Mouse (Mus musculus) heart, embryonic 14.5 days (tissue): ENCODE results near the gene Nrd1. TPM values are rescaled to one million over a fixed set of nuclear protein-coding genes. Genes with fewer than 3 reads are reported as not detected.

Experiments
- ATAC-seq: fragments of 200-750 bp; cut with Nextera tagmentation; 2 replicates; pipeline ENCODE4 v1.8.0; 2017; ENCODE audit warnings: low read depth, moderate TSS enrichment; ENCODE audit not compliant: insufficient number of reproducible peaks, insufficient read depth, low FRiP score
- H3K27ac ChIP-seq, 2 experiments: fragments of 200-500 bp in 1 of 2; fragments of 300-500 bp in 1 of 2; sonication (generic) in 1 of 2; replicated peaks in 1 of 2; 2 replicates each; pipeline ENCODE4 v1.5.1; 2012 to 2014; ENCODE audit warnings: low read depth in 2 of 2, low read length in 2 of 2, control low read depth in 1 of 2, mild to moderate bottlenecking in 1 of 2, mixed read lengths in 1 of 2; ENCODE audit not compliant: control insufficient read depth in 1 of 2, insufficient read depth in 1 of 2
- H3K27me3 ChIP-seq: fragments of 300-500 bp; sonication (generic); 2 replicates; pipeline ENCODE4 v1.6.1; 2014; ENCODE audit warnings: mild to moderate bottlenecking, low read length, control low read depth; ENCODE audit not compliant: control insufficient read depth, insufficient read depth
- H3K36me3 ChIP-seq: fragments of 300-500 bp; sonication (generic); 2 replicates; pipeline ENCODE4 v1.6.1; 2014; ENCODE audit warnings: mild to moderate bottlenecking, control low read depth, low read length, mixed read lengths; ENCODE audit not compliant: control insufficient read depth, insufficient read depth
- H3K4me1 ChIP-seq, 2 experiments: fragments of 200-500 bp in 1 of 2; fragments of 300-500 bp in 1 of 2; sonication (generic) in 1 of 2; 2 replicates each; pipeline ENCODE4 v1.6.1; 2012 to 2014; ENCODE audit warnings: low read length in 2 of 2, control low read depth in 1 of 2, mixed read lengths in 1 of 2; ENCODE audit not compliant: control insufficient read depth in 2 of 2, insufficient read depth in 2 of 2
- H3K4me2 ChIP-seq: fragments of 300-500 bp; sonication (generic); 2 replicates; pipeline ENCODE4 v1.6.1; 2014; ENCODE audit warnings: mild to moderate bottlenecking, low read length
- H3K4me3 ChIP-seq, 2 experiments: fragments of 200-500 bp in 1 of 2; fragments of 300-500 bp in 1 of 2; sonication (generic) in 1 of 2; 2 replicates each; pipeline ENCODE4 v1.5.1; 2012 to 2014; ENCODE audit warnings: low read length in 2 of 2, mild to moderate bottlenecking in 2 of 2, control low read depth in 1 of 2, low read depth in 1 of 2, moderate library complexity in 1 of 2; ENCODE audit not compliant: control insufficient read depth in 1 of 2, insufficient read depth in 1 of 2
- H3K9ac ChIP-seq: fragments of 300-500 bp; sonication (generic); 2 replicates; pipeline ENCODE4 v1.6.1; 2014; ENCODE audit warnings: mild to moderate bottlenecking, low read length
- H3K9me3 ChIP-seq: fragments of 300-500 bp; sonication (generic); 2 replicates; pipeline ENCODE4 v1.6.1; 2016; ENCODE audit warnings: low read length, control low read depth; ENCODE audit not compliant: control insufficient read depth
- WGBS: fragments of 180-500 bp; shearing (Covaris S2); extraction: QIAGEN DNeasy Blood & Tissue Kit; methylation state at CpG from one replicate; pipeline ENCODE4 v1.1.7; 2014; 5-methylcytosine and 5-hydroxymethylcytosine counted together
- polyA plus RNA-seq: library from polyadenylated mRNA; unstranded; fragments of >200 nt; fragmentation: Nextera tagmentation; extraction: Ambion mirVana; gene quantifications from 2 replicates; pipeline ENCODE4 v1.2.1, GENCODE M21; 2014

Gene Nrd1
- polyA plus RNA-seq = 37.5 and 37.9 TPM in 2 replicates

DNA sequence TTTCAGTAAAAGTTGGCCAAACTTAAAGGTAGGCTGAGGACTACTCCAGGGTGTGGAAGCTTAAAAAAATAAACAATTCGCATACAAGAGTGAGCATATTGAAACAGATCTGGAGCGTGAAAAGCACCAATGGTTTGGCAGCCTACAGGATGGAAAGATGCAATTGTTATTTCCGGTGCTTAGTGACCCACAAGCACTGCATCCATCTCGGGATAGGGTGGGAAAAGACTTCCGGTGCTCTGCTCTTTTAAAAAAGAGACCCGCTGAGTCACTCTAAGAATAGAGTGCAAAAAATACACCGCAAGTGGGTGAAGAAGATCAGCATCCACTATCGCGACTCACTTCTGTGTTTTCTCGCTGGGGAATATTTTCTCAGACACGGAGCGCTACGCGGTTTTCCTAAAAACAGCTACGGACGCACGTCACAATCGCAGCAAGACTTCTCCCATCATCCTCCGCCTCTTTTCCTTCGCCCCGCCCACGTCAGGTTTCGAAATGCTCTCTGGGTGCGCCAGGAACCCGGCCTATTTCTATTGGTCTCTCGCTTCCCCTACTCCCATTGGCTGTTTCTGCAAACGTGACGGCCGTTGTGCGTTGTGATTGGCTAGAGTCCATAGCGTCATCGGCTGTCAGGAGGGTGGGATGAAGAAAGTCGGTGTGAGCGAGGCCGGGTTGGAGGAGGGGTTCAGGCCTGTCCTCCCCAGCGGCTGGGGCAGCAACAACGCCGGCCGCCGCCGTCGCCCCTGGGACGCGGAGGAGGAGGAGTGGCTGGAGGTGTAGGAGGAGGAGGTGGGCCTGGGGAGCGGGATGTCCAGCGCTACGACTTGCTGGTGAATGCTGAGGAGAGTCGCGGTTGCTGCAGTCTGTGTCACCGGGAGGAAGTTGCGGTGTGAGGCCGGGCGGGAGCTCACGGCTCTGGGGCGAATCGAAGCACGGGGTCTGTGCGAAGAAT is at the start of gene Nrd1:
Gene Nrd1, plus strand, starts transcription at position 657 of the 952 bp plus-strand sequence.
- H3K9ac ChIP-seq = peak within 1 kb of the TSS; percentile 88
- H3K36me3 ChIP-seq = 0 out of 2 replicates have a peak, but pooled peaks cover 8% of the 10 kb centered on the region
- peak; percentile 100 for ATAC-seq
- peaks cover 2 to 20% of the 10 kb centered on the region in 2 experiments; a peak in 3 of 4 replicates for H3K4me1 ChIP-seq
- H3K27me3 ChIP-seq = no peaks in the 10 kb centered on the region
- peak within 1 kb of the TSS; percentile 83 to 95 for H3K27ac ChIP-seq
- H3K9me3 ChIP-seq = no peaks in the 10 kb centered on the region
- WGBS = under 1% methylated on average over 57 of the region's 58 CpGs
- H3K4me2 ChIP-seq = peak within 1 kb of the TSS; percentile 85
- H3K4me3 ChIP-seq = peak within 1 kb of the TSS; percentile 59 to 84

DNA sequence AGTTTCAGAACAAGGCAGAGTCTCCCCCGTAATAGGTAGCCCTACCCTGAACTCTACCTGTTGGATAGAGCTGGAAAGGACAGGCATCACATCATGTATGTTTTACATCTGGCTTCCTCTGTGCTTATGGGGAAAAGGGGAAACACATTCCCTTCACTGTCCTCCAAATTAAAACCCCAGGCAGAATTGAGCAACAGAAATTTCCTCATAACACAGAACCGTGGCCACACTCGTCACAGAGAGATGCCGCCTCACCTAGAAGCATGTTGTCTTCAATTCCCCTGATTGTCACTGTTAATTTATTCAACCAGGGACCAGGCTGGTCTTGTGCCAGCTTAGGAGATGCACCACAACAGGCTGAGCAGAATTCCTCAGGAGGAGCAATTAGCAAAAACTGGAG is 48.8 kb upstream of the Nrd1 start:
- Histone ChIP-seq H3K36me3 (no peaks in the 10 kb centered on the region), H3K9me3 (no peaks in the 10 kb centered on the region), H3K9ac (no peak overlapping the region), H3K4me1 (peaks cover 0 to 4% of the 10 kb centered on the region in 2 experiments; a peak in 1 of 4 replicates), H3K4me3 (no peak overlapping the region), H3K4me2 (no peak overlapping the region), H3K27me3 (no peaks in the 10 kb centered on the region), H3K27ac (no peak overlapping the region)
- ATAC-seq = no peak
- WGBS = 86% methylated on average over 4 of the region's 4 CpGs

DNA sequence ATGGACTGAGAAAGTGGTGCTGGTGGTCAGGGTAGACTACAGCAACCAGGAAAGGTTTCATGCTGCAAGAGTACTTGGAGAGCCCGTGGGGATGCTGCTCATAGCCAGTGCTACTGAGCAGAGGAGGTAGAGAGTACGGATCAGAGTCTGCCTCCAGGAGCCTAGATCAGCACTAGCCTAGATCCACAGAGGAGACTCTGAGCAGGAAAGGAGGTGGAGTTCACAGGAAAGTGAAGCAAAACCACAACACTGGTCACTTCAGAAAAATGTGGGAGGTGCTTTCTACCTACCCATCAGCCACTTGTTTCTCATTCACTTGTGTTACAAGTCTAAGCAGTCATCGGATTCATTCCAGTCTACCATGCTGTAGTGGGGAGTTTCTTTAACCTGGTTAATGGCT is 40.8 kb upstream of the Nrd1 start:
- 86% methylated on average over 3 of the region's 3 CpGs for WGBS
- H3K27me3 ChIP-seq = no peaks in the 10 kb centered on the region
- no peaks in the 10 kb centered on the region for H3K36me3 ChIP-seq
- H3K9me3 ChIP-seq = no peaks in the 10 kb centered on the region
- no peak overlapping the region for H3K9ac ChIP-seq
- ATAC-seq = no peak
- H3K4me1 ChIP-seq = no peaks in the 10 kb centered on the region
- no peak overlapping the region for H3K27ac ChIP-seq
- no peak overlapping the region for H3K4me3 ChIP-seq
- no peak overlapping the region for H3K4me2 ChIP-seq

DNA sequence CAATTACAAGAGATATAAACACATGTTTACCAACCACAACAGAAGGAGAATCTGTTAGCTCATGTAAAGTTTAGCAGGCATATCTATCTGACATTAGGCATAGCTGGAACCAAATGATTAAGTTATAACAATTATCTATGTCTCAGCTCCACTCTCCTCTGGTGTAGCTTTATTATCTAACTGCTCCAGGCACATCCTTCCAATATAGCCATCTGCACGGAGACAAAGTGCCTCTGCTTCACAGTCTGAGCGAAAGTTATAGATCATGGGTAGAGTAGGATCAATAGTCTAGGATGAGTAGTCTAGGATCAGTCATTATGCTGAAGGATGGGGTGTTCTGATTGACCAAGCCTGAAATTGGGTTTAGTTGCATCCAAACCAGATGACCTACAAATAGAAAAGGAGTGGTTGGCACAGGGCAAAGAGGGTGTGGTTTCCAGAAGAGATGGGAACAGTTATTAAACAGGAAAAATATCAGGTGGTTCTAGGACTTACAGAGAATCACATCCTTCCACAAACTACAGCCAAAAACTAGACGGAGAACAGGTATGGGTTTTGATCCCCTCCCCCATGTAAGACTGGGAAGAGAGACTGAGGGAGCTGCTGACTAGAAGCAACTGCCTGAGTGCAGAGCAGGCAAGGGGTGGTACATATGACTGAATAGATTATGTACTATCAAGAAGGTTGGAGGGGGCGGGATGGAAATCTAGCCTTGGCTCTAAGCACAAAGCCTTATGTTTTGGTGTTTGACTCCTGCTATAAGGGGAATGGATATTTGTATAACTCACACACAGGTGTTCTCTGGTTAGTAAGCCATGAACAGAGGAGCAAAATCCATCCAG is 39.6 kb upstream of the Nrd1 start:
- no peak overlapping the region for H3K4me3 ChIP-seq
- H3K9ac ChIP-seq = no peak overlapping the region
- no peaks in the 10 kb centered on the region for H3K36me3 ChIP-seq
- WGBS = 74% methylated on average over 4 of the region's 4 CpGs
- H3K4me1 ChIP-seq = no peaks in the 10 kb centered on the region
- no peak overlapping the region for H3K27ac ChIP-seq
- no peak overlapping the region for H3K4me2 ChIP-seq
- ATAC-seq = no peak
- no peaks in the 10 kb centered on the region for H3K9me3 ChIP-seq
- no peaks in the 10 kb centered on the region for H3K27me3 ChIP-seq

DNA sequence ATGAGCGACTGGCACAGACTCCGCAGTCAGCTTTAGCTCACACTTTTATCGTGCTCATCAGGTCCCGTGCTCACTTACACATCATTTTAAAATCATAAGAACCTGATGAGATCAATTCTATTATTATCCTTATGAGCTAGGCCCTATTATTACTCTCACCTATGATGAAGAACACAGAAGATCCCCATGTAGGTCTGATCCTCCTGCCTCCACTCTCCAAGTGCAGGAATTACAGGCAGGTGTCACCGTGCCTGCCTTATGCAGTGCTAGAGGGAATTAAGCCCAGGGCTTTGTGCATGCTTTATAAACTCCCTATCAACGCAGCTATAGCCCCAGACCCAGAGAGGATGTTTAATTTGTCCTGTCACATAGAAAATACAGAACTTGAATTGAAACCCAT is 37.4 kb upstream of the Nrd1 start:
- Histone ChIP-seq H3K4me1 (no peaks in the 10 kb centered on the region), H3K27ac (no peak overlapping the region), H3K4me3 (no peak overlapping the region), H3K9ac (no peak overlapping the region), H3K27me3 (no peaks in the 10 kb centered on the region), H3K36me3 (no peaks in the 10 kb centered on the region), H3K9me3 (no peaks in the 10 kb centered on the region), H3K4me2 (no peak overlapping the region)
- WGBS = 82% methylated on average over 6 of the region's 6 CpGs
- no peak for ATAC-seq

DNA sequence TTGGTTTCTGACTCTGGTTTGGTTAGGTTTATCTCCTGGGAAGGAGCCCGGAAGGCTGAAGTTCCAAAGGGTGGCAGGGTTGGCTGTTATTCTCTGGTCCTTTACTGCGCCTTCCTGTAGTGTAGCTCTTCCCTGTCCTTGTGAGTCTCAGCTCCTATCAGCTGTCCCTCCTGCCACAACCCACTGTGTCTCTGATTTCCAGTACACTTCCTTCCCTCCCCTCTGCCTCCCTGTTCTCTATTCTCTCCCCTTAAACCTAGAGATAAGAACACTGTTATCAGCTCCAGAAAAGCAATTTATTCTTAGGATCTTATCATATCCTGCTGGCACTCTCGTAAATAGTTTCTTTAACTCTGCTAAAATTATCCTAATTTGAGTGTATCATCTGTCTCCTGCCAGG is 30.9 kb upstream of the Nrd1 start:
- WGBS = 16% methylated on average over 3 of the region's 3 CpGs
- H3K27me3 ChIP-seq = no peaks in the 10 kb centered on the region
- ATAC-seq = peak; percentile 35; the same call in 1 of the 2 replicates

DNA sequence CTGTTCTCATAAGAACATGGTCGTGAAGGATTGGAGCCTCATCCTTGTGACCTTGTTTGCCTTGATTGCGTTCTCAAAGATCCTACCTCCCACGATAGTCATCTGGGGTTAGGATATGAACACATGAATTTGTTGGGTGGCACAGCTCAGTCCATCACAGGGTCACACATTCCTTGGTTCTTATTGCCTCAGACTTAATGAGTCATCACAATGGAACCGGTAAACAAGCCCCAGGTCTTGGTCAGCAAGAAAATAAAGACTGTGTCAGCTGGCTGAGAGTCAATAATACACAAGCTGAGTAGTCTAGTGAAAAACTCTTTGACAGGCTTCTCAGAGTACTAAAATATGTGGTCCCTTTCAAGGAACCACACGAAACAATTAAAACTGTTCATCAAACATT is 29.4 kb upstream of the Nrd1 start:
- Histone ChIP-seq H3K4me1 (peaks cover 2% of the 10 kb centered on the region in 2 experiments; a peak in 1 of 4 replicates), H3K4me3 (no peak overlapping the region), H3K36me3 (no peaks in the 10 kb centered on the region), H3K4me2 (no peak overlapping the region), H3K27me3 (no peaks in the 10 kb centered on the region), H3K27ac (no peak overlapping the region), H3K9me3 (no peaks in the 10 kb centered on the region), H3K9ac (no peak overlapping the region)
- WGBS = 76% methylated on average over 5 of the region's 5 CpGs
- ATAC-seq = no peak

More for the DNA sequence above, 30.9 kb upstream of the Nrd1 start:
- H3K4me1 ChIP-seq = peaks cover 2% of the 10 kb centered on the region in 2 experiments; a peak in 1 of 4 replicates
- H3K36me3 ChIP-seq = no peaks in the 10 kb centered on the region
- no peak overlapping the region for H3K27ac ChIP-seq
- H3K4me3 ChIP-seq = no peak overlapping the region
- no peak overlapping the region for H3K4me2 ChIP-seq
- no peak overlapping the region for H3K9ac ChIP-seq
- no peaks in the 10 kb centered on the region for H3K9me3 ChIP-seq
